In genomic region chr19:59239124-59239817, GRCm38 (mm10) we compare ENCODE assay signal across 8 mouse cellular contexts. TPM values are rescaled to one million over a fixed set of nuclear protein-coding genes. Genes with fewer than 3 reads are reported as not detected.
DNase-seq lines count a peak whose midpoint lies in the region; ATAC-seq and TF ChIP-seq lines count a peak whose summit lies in the region.

No protein-coding gene starts in this region.

- no peaks in the 10 kb centered on the region for H3K36me3 ChIP-seq in intestine, postnatal 0 days (ENCODE audit: control insufficient read depth, insufficient read depth)
- H3K36me3 ChIP-seq in midbrain, embryonic 13.5 days, result no peaks in the 10 kb centered on the region

- DNase-seq in adrenal gland, adult (ENCODE audit: inconsistent age in 2 of 2, low spot score in 1 of 2), result peak; percentile 83 to 96
- DNase-seq in embryo, embryonic 10.5 days (ENCODE audit: low spot score), result peak; percentile 88
- peak; percentile 70 to 87 for DNase-seq in gastrocnemius, postnatal 36 days
- DNase-seq in left cerebral cortex, postnatal 25 days (ENCODE audit: low spot score in 2 of 2), result peak; percentile 85 to 87
- DNase-seq in skeletal muscle tissue, adult 2 months (ENCODE audit: low read depth, low spot score), result peak; percentile 51
- peak; percentile 58 for DNase-seq in yolk sac, embryonic 10.5 days (ENCODE audit: low spot score)

- intact Hi-C loops in gastrocnemius, postnatal 36 days (cut with DNase I), result no loop called here
- intact Hi-C loops in left cerebral cortex, postnatal 25 days (cut with DNase I), result loop anchor here (1.0 kb wide), 1 partner anchor 77 kb away; no protein-coding TSS in a partner anchor

- no peak overlapping the region for H3K9ac ChIP-seq in intestine, postnatal 0 days (ENCODE audit: low read depth, low read length)
- H3K9ac ChIP-seq in midbrain, embryonic 13.5 days (replicated peaks), result no peak overlapping the region

- 17% methylated on average over 17 of the region's 17 CpGs for WGBS in intestine, postnatal 0 days
- WGBS in midbrain, embryonic 13.5 days, result 25% methylated on average over 17 of the region's 17 CpGs

- no peak overlapping the region for H3K27ac ChIP-seq in intestine, postnatal 0 days (ENCODE audit: low read depth, low read length)
- H3K27ac ChIP-seq in midbrain, embryonic 13.5 days, result no peak overlapping the region

- TF ChIP-seq CTCF in intestine, postnatal 0 days (IDR thresholded peaks at IDR 0.05; ENCODE audit: low read depth), result peak; percentile 100

- no peak overlapping the region for H3K4me3 ChIP-seq in intestine, postnatal 0 days (ENCODE audit: low read depth, low read length)
- H3K4me3 ChIP-seq in midbrain, embryonic 13.5 days (replicated peaks), result no peak overlapping the region

- no peak overlapping the region for H3K4me2 ChIP-seq in intestine, postnatal 0 days (replicated peaks; ENCODE audit: low read depth)
- no peak overlapping the region for H3K4me2 ChIP-seq in midbrain, embryonic 13.5 days (replicated peaks)

- H3K4me1 ChIP-seq in intestine, postnatal 0 days (replicated peaks; ENCODE audit: control insufficient read depth, insufficient read depth, low read length), result no peaks in the 10 kb centered on the region
- no peaks in the 10 kb centered on the region for H3K4me1 ChIP-seq in midbrain, embryonic 13.5 days (replicated peaks)

- H3K27me3 ChIP-seq in intestine, postnatal 0 days (replicated peaks; ENCODE audit: control insufficient read depth, insufficient read depth, low read length), result no peaks in the 10 kb centered on the region
- H3K27me3 ChIP-seq in midbrain, embryonic 13.5 days, result peaks cover 27% of the 10 kb centered on the region

- ATAC-seq in intestine, postnatal 0 days, result no peak
- ATAC-seq in midbrain, embryonic 13.5 days, result peak; percentile 86

- H3K9me3 ChIP-seq in intestine, postnatal 0 days (ENCODE audit: control insufficient read depth), result no peaks in the 10 kb centered on the region
- H3K9me3 ChIP-seq in midbrain, embryonic 13.5 days, result no peaks in the 10 kb centered on the region

RNA-seq across cellular contexts. Expression of gene Kcnk18, which starts 20.3 kb away (rescaled TPM):
- total RNA-seq in gastrocnemius, postnatal 36 days (2021), result not detected
- polyA plus RNA-seq in intestine, postnatal 0 days (2015; fragmentation: Nextera tagmentation; extraction: Ambion mirVana), result not detected in 2 replicates
- total RNA-seq in left cerebral cortex, postnatal 25 days (2021), result not detected
- polyA plus RNA-seq in midbrain, embryonic 13.5 days (2015; fragmentation: Nextera tagmentation; extraction: Ambion mirVana), result not detected in 2 replicates

RNA-seq across cellular contexts. Expression of gene Slc18a2, which starts 21.4 kb away (rescaled TPM):
- under 1 TPM; 0.12 to 0.15 TPM for total RNA-seq in gastrocnemius, postnatal 36 days (2021)
- polyA plus RNA-seq in intestine, postnatal 0 days (2015; fragmentation: Nextera tagmentation; extraction: Ambion mirVana), result 3.3 and 4.3 TPM in 2 replicates
- under 1 TPM in 1 of 2 experiments, not detected in 1; 0.21 TPM for total RNA-seq in left cerebral cortex, postnatal 25 days (2021)
- 28.1 and 31.5 TPM in 2 replicates for polyA plus RNA-seq in midbrain, embryonic 13.5 days (2015; fragmentation: Nextera tagmentation; extraction: Ambion mirVana)
